Mouse (Mus musculus) lung, postnatal 0 days (tissue): Measurements from ENCODE around the gene Grin2c. TPM values are rescaled to one million over a fixed set of nuclear protein-coding genes. Genes with fewer than 3 reads are reported as not detected.

Source experiments
- ATAC-seq: fragments of 200-750 bp; cut with Nextera tagmentation; 2 replicates; pipeline ENCODE4 v1.8.0; 2017; ENCODE audit warnings: moderate library complexity
- DNase-seq: peaks from one replicate; pipeline ENCODE4 v3.0.0-alpha.2; 2016; ENCODE audit warnings: low spot score
- H3K27ac ChIP-seq: fragments of 300-500 bp; sonication (generic); 2 replicates; pipeline ENCODE4 v1.5.1; 2014; ENCODE audit warnings: antibody characterized with exemption, mild to moderate bottlenecking, low read length, mixed read lengths
- H3K27me3 ChIP-seq: fragments of 300-500 bp; sonication (generic); replicated peaks from 2 replicates; pipeline ENCODE4 v1.6.1; 2014; ENCODE audit warnings: low read length, mixed read lengths; ENCODE audit not compliant: insufficient read depth
- H3K36me3 ChIP-seq: fragments of 300-500 bp; sonication (generic); 2 replicates; pipeline ENCODE4 v1.6.1; 2014; ENCODE audit warnings: low read length, mixed read lengths; ENCODE audit not compliant: insufficient read depth
- H3K4me1 ChIP-seq: fragments of 300-500 bp; sonication (generic); 2 replicates; pipeline ENCODE4 v1.6.1; 2014; ENCODE audit warnings: antibody characterized with exemption, low read depth, low read length, mixed read lengths; ENCODE audit not compliant: insufficient read depth
- H3K4me2 ChIP-seq: fragments of 300-500 bp; sonication (generic); replicated peaks from 2 replicates; pipeline ENCODE4 v1.6.1; 2014; ENCODE audit warnings: low read depth, mild to moderate bottlenecking, low read length, moderate library complexity, mixed read lengths
- H3K4me3 ChIP-seq: fragments of 300-500 bp; sonication (generic); 2 replicates; pipeline ENCODE4 v1.5.1; 2014; ENCODE audit warnings: low read depth, low read length
- H3K9ac ChIP-seq: fragments of 300-500 bp; sonication (generic); replicated peaks from 2 replicates; pipeline ENCODE4 v1.6.1; 2014; ENCODE audit warnings: low read depth, mild to moderate bottlenecking
- H3K9me3 ChIP-seq: fragments of 300-500 bp; sonication (generic); 2 replicates; pipeline ENCODE4 v1.6.1; 2016; ENCODE audit warnings: low read length, mixed read lengths
- CTCF ChIP-seq: IDR thresholded peaks from 2 replicates; pipeline ENCODE4 v1.5.1; 2016; ENCODE audit warnings: antibody characterized with exemption, mild to moderate bottlenecking
- EP300 ChIP-seq: IDR thresholded peaks from 2 replicates; pipeline ENCODE4 v1.6.1; 2016; ENCODE audit warnings: antibody characterized with exemption, mild to moderate bottlenecking, control low read depth
- WGBS: fragments of 180-500 bp; shearing (Covaris S2); extraction: QIAGEN DNeasy Blood & Tissue Kit; methylation state at CpG from one replicate; pipeline ENCODE4 v1.1.7; 2014; 5-methylcytosine and 5-hydroxymethylcytosine counted together
- polyA plus RNA-seq: library from polyadenylated mRNA; unstranded; fragments of >200 nt; fragmentation: Nextera tagmentation; extraction: Ambion mirVana; gene quantifications from 2 replicates; pipeline ENCODE4 v1.2.1, GENCODE M21; 2015

Grin2c gene
- polyA plus RNA-seq, 1 experiment from 2014 or later, result 0.11 TPM

DNA sequence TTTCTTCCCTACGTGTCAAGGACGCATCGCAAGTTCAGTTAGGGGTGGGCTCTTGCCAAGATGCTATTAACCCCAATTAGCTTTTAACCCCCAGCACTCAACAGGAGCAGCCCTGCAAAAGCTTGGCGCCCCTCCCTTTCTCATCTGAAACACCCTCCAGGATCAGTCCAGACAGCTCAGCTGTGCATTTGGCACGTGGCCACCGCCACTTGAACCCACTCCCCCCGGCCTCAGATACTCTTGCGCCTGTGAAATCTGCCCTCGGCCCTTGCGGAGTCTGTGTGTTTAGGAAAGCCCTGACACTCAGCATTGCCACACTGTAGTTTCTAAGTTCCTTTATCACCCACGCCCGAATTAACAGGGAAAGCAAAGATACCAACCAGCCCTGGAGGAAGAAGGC, 45.0 kb downstream of the Grin2c start:
- Histone ChIP-seq H3K27me3 (no peaks in the 10 kb centered on the region), H3K9me3 (no peaks in the 10 kb centered on the region), H3K4me3 (no peak overlapping the region), H3K27ac (no peak overlapping the region), H3K4me1 (peaks cover 33% of the 10 kb centered on the region), H3K9ac (no peak overlapping the region), H3K4me2 (peak overlapping the region; percentile 21; the same call in 1 of the 2 replicates), H3K36me3 (no peaks in the 10 kb centered on the region)
- WGBS, result 18% methylated on average over 12 of the region's 12 CpGs
- DNase-seq, result peak; percentile 77
- no peak for TF ChIP-seq EP300
- no peak for TF ChIP-seq CTCF
- peak; percentile 25 for ATAC-seq

DNA sequence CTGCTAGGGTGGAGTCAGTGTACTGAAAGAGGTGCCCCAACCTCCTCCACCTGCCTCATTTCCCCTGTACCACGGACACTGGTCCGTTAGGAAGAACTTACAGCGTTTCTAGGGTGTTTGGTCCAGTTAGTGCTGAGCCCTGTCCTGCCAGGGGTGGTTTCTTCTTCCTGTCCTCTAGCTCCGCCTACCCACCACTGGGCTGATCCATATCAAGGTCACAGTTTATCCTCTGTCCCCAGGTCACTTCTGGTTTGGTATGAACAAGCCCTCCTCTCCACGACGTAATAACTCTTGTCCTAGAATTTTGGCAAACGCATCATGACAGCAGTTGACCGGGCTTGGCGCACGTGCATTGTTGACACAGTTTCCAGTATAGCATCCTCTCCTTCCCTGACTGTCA, 47.4 kb downstream of the Grin2c start:
- peaks cover 33% of the 10 kb centered on the region for H3K4me1 ChIP-seq
- ATAC-seq (peak; percentile 47; the same call in 1 of the 2 replicates), DNase-seq (no peak)
- peak overlapping the region; percentile 48 for H3K27ac ChIP-seq
- H3K9ac ChIP-seq, result no peak overlapping the region
- H3K4me2 ChIP-seq, result 0 out of 2 replicates have a peak overlapping the region, but pooled peaks have one; percentile 3
- TF ChIP-seq EP300, result no peak; the same call in 1 of the 2 replicates
- no peak for TF ChIP-seq CTCF
- no peak overlapping the region for H3K4me3 ChIP-seq
- 59% methylated on average over 10 of the region's 10 CpGs for WGBS
- H3K9me3 ChIP-seq, result no peaks in the 10 kb centered on the region
- no peaks in the 10 kb centered on the region for H3K36me3 ChIP-seq
- no peaks in the 10 kb centered on the region for H3K27me3 ChIP-seq

GRCm38 (mm10) chr11:115219263-115219662, 47.8 kb downstream of the Grin2c start:
- peak; percentile 84 for ATAC-seq
- no peak for TF ChIP-seq CTCF
- peak; percentile 87 for TF ChIP-seq EP300
- Histone ChIP-seq H3K36me3 (no peaks in the 10 kb centered on the region), H3K27me3 (no peaks in the 10 kb centered on the region), H3K9me3 (no peaks in the 10 kb centered on the region), H3K27ac (peak overlapping the region; percentile 48), H3K9ac (no peak overlapping the region), H3K4me3 (no peak overlapping the region), H3K4me1 (peaks cover 33% of the 10 kb centered on the region), H3K4me2 (0 out of 2 replicates have a peak overlapping the region, but pooled peaks have one; percentile 3)
- DNase-seq, result peak; percentile 90
- WGBS, result 14% methylated on average over 9 of the region's 9 CpGs

DNA sequence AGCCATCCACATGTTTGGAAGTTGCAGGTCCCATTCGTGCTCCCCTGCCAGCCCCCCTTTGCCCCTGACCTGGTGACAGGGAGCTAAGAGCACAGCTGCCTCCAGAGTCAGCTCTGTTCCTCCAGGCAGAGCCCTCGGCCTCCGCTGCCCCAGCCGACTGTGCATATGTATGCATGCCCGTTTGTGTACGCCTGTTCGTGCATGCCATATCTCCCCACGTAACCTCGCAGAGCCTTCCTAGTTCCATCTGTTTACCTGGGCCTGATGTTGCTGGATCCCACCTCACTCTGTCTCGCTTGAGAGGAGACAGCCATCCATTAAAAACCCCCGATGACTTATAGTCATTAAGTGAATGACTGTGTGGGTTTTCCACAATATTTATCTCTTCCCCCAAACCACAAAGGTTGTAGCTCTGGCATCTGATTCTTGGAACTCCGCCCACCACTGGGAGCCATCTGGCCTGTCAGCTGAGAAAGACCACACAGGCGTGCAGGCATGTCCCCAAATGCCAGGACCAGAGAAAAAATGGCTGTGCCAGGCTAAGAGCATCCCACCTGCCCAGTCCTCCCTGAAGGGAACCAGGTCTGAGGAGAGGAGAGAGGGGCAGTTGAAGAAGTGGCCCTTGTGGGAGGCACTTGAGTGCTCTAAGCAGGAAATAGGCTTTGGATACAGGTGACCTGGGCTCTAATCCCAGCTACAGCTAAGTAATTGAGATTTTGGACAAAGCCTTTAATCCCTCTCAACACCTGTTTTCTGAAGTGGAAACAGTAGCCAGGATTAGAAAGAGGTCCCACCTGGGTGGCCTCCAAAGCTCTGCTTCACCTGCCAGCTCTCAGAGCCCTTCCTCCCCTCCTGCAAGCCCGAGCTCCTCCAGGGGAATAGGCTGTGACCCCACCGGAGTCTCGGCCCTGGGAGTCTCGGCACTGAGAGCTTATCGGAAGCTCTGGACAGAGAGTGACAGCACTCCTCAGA, 49.3 kb downstream of the Grin2c start:
- 57% methylated on average over 18 of the region's 18 CpGs for WGBS
- Histone ChIP-seq H3K4me1 (peaks cover 29% of the 10 kb centered on the region), H3K9ac (no peak overlapping the region), H3K36me3 (no peaks in the 10 kb centered on the region), H3K4me2 (no peak overlapping the region), H3K27ac (peak overlapping the region; percentile 48; the same call in 1 of the 2 replicates), H3K9me3 (no peaks in the 10 kb centered on the region), H3K27me3 (no peaks in the 10 kb centered on the region), H3K4me3 (no peak overlapping the region)
- ATAC-seq, result no peak
- TF ChIP-seq CTCF, result no peak
- no peak for TF ChIP-seq EP300
- no peak for DNase-seq

DNA sequence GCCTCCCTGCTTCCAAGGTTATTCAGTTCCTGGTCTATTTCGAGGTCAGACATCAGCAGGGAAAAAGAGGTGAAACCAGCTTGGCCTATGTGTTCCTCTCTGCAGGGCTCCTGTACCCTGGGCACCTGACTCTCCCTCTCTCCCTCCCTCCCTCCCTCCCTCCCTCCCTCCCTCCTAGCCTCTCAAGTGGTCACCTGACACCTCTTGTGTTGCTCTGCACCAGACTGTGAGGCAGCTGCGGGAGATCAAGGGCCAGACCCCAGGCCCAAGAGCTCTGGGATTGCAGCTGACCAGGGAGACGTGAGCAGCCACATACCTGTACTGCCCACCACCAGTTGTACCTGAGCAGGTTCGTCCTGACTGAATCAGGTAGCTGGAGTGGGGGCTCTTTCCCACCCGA, 51.9 kb downstream of the Grin2c start:
- Histone ChIP-seq H3K4me1 (peaks cover 20% of the 10 kb centered on the region; the same call in 1 of the 2 replicates), H3K36me3 (no peaks in the 10 kb centered on the region), H3K27ac (no peak overlapping the region), H3K4me3 (no peak overlapping the region), H3K4me2 (no peak overlapping the region), H3K9me3 (no peaks in the 10 kb centered on the region), H3K27me3 (no peaks in the 10 kb centered on the region), H3K9ac (no peak overlapping the region)
- TF ChIP-seq EP300, result no peak
- no peak for TF ChIP-seq CTCF
- WGBS, result 31% methylated on average over 5 of the region's 5 CpGs
- DNase-seq, result peak; percentile 50
- peak; percentile 51 for ATAC-seq

DNA sequence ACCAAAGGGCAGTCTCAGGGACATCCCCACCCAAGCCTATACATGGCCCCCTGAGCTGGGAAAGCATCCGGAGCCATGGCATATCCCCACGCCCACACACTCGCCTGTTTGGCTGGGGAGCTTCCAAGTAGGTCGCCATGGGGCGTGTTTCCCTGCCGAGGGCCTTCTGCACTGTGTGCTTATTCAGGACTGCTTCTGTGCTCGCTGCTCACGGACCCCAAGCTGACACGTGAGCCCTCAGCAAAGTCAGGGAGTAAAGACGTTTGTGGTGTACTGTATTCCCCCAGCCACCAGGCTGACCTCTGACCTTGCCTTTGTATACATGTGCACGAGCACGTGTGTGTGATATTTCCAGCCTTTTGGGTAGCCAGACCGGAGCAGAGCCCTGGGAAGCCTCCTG, 54.9 kb downstream of the Grin2c start:
- Histone ChIP-seq H3K9ac (no peak overlapping the region), H3K27me3 (no peaks in the 10 kb centered on the region), H3K4me3 (no peak overlapping the region), H3K4me1 (no peaks in the 10 kb centered on the region), H3K36me3 (peaks cover 2% of the 10 kb centered on the region), H3K9me3 (no peaks in the 10 kb centered on the region), H3K27ac (no peak overlapping the region), H3K4me2 (no peak overlapping the region)
- DNase-seq, result no peak
- no peak for ATAC-seq
- WGBS, result 52% methylated on average over 13 of the region's 13 CpGs
- TF ChIP-seq CTCF, result no peak
- no peak for TF ChIP-seq EP300
